Mouse (Mus musculus): ENCODE results near the gene Plekhg6. TPM values are rescaled to one million over a fixed set of nuclear protein-coding genes. Genes with fewer than 3 reads are reported as not detected.

Gene Plekhg6
- polyA plus RNA-seq, 1 experiment from 2014 or later, result 0.05 TPM

DNA sequence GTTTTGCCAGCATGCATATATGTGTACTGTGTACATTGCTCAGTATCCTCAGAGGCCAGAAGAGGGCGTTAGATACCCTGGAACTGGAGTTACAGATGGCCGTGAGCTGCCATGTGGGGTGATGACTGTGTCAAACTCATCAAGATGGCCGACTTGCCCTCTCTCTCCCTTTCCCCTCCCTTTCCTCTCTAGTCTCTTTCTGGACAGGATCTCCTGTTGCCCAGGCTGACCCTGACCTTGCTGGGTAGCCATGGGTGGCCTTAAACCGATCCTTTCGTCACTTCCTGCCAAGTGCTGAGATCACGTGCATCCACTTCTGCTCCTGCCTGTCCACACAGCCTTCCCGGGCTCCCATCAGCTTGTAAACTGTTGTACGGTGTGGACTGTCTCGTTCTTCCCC lies 20.6 kb downstream of the Plekhg6 start:
- peaks cover 29% of the 10 kb centered on the region for H3K4me1 ChIP-seq
- no peak overlapping the region for H3K4me2 ChIP-seq (replicated peaks)
- no peak overlapping the region for H3K9ac ChIP-seq (replicated peaks)
- H3K27ac ChIP-seq (replicated peaks), result no peak overlapping the region
- no peak overlapping the region for H3K4me3 ChIP-seq
- 56% methylated on average over 9 of the region's 9 CpGs for WGBS
- peaks cover 15% of the 10 kb centered on the region for H3K36me3 ChIP-seq
- peaks cover 61% of the 10 kb centered on the region for H3K27me3 ChIP-seq
- H3K9me3 ChIP-seq, result no peaks in the 10 kb centered on the region
- no peak for ATAC-seq (ENCODE audit: low FRiP score, low read depth)

DNA sequence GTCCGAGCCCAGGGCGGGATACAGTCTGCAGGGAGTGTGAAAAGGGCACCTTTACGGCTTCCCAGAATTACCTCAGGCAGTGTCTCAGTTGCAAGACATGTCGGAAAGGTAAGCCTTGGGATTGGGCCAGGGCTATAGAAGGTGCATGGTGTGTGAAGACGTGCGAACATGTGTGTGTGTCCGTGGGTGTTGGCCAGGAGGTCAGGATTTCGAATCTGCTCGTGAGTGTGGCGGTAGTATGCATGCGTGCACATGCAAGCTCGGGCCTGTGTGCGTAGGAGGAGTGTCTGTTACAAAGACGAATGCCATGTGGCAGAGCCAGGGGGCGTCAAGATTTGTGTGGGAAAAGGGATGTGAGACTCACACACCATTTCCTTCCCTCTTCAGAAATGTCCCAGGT lies 23.3 kb downstream of the Plekhg6 start:
- Histone ChIP-seq H3K9ac (replicated peaks) (no peak overlapping the region), H3K27ac (replicated peaks) (no peak overlapping the region), H3K9me3 (no peaks in the 10 kb centered on the region), H3K4me1 (peaks cover 25% of the 10 kb centered on the region), H3K4me2 (replicated peaks) (no peak overlapping the region), H3K36me3 (peaks cover 15% of the 10 kb centered on the region), H3K27me3 (peaks cover 48% of the 10 kb centered on the region), H3K4me3 (no peak overlapping the region)
- 92% methylated on average over 15 of the region's 15 CpGs for WGBS
- no peak for ATAC-seq (ENCODE audit: low FRiP score, low read depth)

DNA sequence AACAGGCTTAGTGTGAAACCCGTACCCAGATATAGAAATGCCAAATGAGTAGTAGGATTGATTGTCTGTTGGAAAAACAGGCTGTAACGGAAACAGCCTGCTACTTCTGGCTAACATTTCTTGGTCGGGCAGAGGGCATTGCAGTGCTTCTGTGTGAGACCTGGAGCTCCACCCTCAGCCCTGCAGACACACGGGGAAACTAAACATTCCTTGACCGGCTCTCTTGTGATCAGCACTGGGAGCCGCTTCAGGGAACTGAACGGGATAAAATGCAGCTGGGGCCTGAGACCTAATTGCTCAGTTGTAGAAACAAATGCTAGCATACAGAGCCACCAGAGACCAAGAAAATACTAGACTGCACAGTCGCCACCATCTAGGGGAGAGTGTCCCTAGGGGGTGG lies 24.3 kb downstream of the Plekhg6 start:
- Histone ChIP-seq H3K4me2 (replicated peaks) (no peak overlapping the region), H3K9ac (replicated peaks) (no peak overlapping the region), H3K9me3 (no peaks in the 10 kb centered on the region), H3K4me1 (peaks cover 19% of the 10 kb centered on the region), H3K4me3 (no peak overlapping the region), H3K27ac (replicated peaks) (no peak overlapping the region), H3K36me3 (peaks cover 15% of the 10 kb centered on the region), H3K27me3 (peaks cover 37% of the 10 kb centered on the region)
- no peak for ATAC-seq (ENCODE audit: low FRiP score, low read depth)
- 45% methylated on average over 8 of the region's 8 CpGs for WGBS

DNA sequence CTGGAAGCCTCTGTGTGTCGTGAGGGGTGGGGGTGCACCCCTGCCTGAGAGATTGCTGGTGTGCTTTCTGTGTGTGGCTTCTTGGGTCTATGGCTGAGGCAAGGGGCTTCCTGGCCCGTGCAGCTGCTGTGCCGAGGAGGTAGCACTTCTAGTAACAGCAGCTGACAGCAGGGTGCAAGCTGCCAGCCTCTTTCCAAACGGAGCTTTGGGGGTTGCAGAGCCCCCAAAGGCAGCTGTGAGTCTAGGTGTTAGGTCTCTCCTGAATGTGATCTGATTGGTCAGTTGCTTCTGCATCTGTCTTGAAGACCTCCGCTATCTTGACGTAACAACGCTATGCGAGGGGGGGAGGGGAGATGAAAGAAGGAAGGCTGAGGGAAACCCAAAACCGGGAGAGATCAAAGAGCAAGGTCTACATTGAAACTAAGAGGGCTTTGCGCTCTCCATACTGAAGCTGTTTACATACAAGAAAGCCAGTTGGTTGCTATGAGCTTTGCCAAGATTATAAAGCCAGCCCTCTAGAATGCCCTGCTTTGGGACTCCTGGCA lies 25.3 kb downstream of the Plekhg6 start:
- Histone ChIP-seq H3K36me3 (peaks cover 15% of the 10 kb centered on the region), H3K9me3 (no peaks in the 10 kb centered on the region), H3K4me2 (replicated peaks) (peak overlapping the region; percentile 18), H3K4me1 (peaks cover 24% of the 10 kb centered on the region), H3K27ac (replicated peaks) (no peak overlapping the region), H3K9ac (replicated peaks) (no peak overlapping the region), H3K27me3 (peaks cover 27% of the 10 kb centered on the region), H3K4me3 (0 out of 2 replicates have a peak overlapping the region, but pooled peaks have one; percentile 0)
- no peak for ATAC-seq (ENCODE audit: low FRiP score, low read depth)
- WGBS, result 5% methylated on average over 10 of the region's 10 CpGs

DNA sequence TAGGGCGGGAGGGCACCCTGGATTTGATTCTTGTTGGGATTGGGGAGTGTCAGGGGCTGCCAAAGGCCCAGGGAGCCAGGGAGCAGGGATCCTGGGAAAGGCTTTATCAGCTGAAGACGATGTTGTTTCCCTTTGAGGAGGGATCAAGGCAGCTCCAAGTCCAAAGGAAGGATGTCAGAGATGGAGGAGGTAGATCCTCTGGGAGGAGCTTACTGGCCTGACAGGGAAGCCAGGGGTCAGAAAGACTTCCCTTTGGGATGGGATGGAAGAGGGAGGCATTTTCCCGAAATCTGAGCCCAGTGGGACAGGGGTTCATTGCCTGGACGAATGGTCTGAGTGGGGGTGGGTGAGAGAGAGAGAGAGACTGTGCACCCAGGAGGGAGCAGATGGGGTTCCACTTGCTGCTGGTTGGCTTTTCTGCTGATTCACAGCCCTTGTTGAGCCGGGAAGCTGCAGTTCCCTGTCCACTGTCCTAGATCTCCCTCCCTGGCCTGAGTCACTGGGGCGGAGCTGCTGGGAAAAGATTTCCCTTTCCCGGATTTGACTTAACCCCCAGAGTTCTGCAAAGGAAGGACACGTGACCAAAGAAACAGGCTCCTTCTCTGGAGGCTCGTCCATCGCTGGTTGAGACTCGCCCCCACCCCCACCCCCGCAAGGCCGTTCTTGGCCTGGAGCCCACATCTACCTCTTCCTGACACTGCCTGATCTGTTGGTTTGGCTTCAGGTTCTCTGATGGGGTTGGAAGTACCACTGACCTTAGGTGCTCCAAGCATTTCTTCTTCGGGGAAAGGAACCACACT lies 26.0 kb downstream of the Plekhg6 start:
- 0 out of 2 replicates have a peak overlapping the region, but pooled peaks have one; percentile 0 for H3K4me3 ChIP-seq
- H3K36me3 ChIP-seq, result peaks cover 15% of the 10 kb centered on the region
- no peak overlapping the region for H3K9ac ChIP-seq (replicated peaks)
- H3K27me3 ChIP-seq, result peaks cover 21% of the 10 kb centered on the region
- peak overlapping the region; percentile 18; the same call in 1 of the 2 replicates for H3K4me2 ChIP-seq (replicated peaks)
- no peak for ATAC-seq (ENCODE audit: low FRiP score, low read depth)
- no peak overlapping the region for H3K27ac ChIP-seq (replicated peaks)
- peaks cover 30% of the 10 kb centered on the region for H3K4me1 ChIP-seq
- WGBS, result 10% methylated on average over 14 of the region's 14 CpGs
- H3K9me3 ChIP-seq, result no peaks in the 10 kb centered on the region

DNA sequence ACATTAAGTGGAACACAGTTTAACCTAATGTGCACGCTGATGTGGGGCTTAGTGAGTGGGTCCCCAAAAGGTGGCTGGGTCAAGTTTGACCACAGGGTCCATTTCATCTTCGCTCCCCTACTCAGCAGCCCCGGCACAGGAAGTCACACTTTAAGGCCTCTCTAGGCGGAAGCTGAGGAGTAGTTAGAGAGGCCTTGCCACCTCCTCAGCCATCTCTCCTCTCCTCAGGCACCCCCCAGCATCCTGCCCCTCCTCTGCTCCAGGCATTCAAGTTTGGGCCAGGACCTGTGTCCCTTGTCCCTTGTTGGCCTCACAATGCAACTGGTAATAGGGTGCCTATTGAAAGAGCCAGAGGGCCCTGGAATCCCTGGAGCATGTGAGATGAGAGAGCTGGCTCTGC lies 26.9 kb downstream of the Plekhg6 start:
- H3K4me3 ChIP-seq, result no peak overlapping the region
- peaks cover 24% of the 10 kb centered on the region for H3K27me3 ChIP-seq
- H3K9me3 ChIP-seq, result no peaks in the 10 kb centered on the region
- no peak overlapping the region for H3K27ac ChIP-seq (replicated peaks)
- WGBS, result 86% methylated on average over 4 of the region's 4 CpGs
- H3K4me1 ChIP-seq, result peaks cover 39% of the 10 kb centered on the region
- peaks cover 15% of the 10 kb centered on the region for H3K36me3 ChIP-seq
- no peak for ATAC-seq (ENCODE audit: low FRiP score, low read depth)
- no peak overlapping the region for H3K9ac ChIP-seq (replicated peaks)
- no peak overlapping the region for H3K4me2 ChIP-seq (replicated peaks)

DNA sequence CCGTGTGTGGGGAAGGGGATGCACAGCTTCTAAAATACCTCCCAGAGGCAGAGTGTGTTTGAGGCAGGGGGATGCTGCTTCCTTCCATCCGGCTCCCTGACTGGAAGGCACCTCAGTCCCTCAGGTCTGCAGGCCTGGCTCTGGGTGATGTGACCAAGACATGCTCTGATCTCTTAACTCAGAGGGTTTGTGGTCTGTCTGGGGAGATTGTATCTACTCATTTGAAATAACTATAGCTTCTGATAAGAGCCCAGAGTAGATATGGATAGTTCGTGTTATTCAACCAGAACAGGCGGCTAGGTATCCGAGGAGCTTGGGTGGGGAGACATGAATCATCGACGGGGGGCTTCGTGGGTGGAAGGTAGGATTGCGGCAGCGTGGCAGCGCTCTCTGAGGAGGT lies 27.4 kb downstream of the Plekhg6 start:
- Histone ChIP-seq H3K36me3 (peaks cover 12% of the 10 kb centered on the region), H3K27me3 (peaks cover 24% of the 10 kb centered on the region), H3K4me1 (peaks cover 39% of the 10 kb centered on the region), H3K4me3 (no peak overlapping the region), H3K4me2 (replicated peaks) (no peak overlapping the region), H3K9me3 (no peaks in the 10 kb centered on the region), H3K27ac (replicated peaks) (no peak overlapping the region), H3K9ac (replicated peaks) (no peak overlapping the region)
- WGBS, result 84% methylated on average over 11 of the region's 11 CpGs
- no peak for ATAC-seq (ENCODE audit: low FRiP score, low read depth)

DNA sequence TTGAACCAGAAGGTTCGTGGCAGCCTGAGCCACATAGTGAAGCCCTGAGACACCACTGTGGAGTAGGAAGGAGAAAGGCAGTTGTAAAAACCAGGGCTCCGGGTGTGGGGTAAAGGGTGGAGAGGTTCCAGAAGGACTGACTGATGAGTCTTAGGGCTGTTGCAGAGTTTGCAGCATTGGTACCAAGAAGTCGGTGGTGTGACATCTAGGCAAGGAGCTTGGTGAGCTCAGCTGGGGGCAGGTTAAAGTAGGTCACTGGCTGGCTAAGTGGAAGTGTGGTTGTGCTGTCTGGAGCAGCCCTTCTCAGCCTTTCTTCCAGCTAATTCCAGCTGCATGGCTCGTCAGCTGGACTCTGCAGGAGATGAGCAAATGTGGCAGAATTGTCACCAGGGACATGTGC lies 27.8 kb downstream of the Plekhg6 start:
- Histone ChIP-seq H3K9me3 (no peaks in the 10 kb centered on the region), H3K36me3 (peaks cover 7% of the 10 kb centered on the region), H3K4me2 (replicated peaks) (no peak overlapping the region), H3K4me3 (no peak overlapping the region), H3K27ac (replicated peaks) (no peak overlapping the region), H3K9ac (replicated peaks) (no peak overlapping the region), H3K27me3 (peaks cover 27% of the 10 kb centered on the region), H3K4me1 (peaks cover 39% of the 10 kb centered on the region)
- WGBS, result 73% methylated on average over 4 of the region's 4 CpGs
- ATAC-seq (ENCODE audit: low FRiP score, low read depth), result no peak

DNA sequence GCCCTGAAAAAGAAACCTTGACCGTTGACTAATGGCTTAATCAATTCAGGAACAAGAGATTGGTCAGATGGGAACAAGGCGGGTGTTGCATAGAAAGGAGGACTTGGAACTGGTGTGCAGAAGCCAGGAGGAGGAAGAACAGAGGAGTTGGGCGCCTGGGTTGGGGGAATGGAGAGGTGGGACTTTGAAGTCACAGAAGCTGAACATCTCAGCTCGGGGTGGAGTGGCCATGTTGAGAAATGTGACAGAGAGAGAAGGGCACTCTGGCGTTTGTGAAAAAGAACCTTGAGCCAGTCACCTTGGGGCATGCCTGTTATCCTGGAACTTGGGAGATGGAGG lies 28.6 kb downstream of the Plekhg6 start:
- ATAC-seq (ENCODE audit: low FRiP score, low read depth), result no peak
- Histone ChIP-seq H3K27ac (replicated peaks) (no peak overlapping the region), H3K9me3 (no peaks in the 10 kb centered on the region), H3K4me2 (replicated peaks) (no peak overlapping the region), H3K4me1 (peaks cover 39% of the 10 kb centered on the region), H3K4me3 (no peak overlapping the region), H3K9ac (replicated peaks) (no peak overlapping the region), H3K27me3 (peaks cover 27% of the 10 kb centered on the region), H3K36me3 (no peaks in the 10 kb centered on the region)
- 75% methylated on average over 5 of the region's 5 CpGs for WGBS

DNA sequence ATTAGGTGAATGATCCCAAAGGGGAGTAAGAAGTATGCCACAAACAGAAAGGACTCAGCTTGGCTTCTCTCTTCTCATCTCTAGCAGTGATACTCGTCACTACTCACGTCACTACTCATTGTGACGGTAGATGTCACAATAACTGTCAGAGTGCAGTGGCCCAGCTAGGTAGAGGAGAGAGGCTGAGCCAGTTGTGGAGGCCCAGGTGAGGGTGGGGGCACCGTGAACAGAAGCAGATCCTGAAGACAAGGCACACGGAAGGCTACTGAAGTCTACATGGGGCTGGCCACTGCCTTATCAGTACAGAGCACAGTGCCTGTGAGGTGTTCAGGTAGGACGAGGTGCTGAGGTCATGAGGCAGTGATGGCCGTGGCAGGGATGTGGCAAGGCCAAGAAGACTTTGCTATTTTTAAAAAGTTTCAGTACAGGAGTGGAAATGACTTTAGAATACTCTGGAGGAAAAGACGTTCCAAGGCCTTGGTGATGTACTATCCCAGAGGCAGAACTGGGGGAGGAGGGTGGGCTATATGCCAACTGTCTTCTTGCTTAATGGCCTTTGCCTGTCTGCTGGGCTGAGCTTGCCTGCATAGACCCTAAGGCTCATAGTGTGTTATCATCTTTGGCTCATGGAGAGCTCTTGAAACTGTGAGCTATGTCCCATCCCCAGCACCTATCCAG lies 29.1 kb downstream of the Plekhg6 start:
- no peak overlapping the region for H3K4me3 ChIP-seq
- peaks cover 27% of the 10 kb centered on the region for H3K27me3 ChIP-seq
- no peaks in the 10 kb centered on the region for H3K36me3 ChIP-seq
- H3K9ac ChIP-seq (replicated peaks), result no peak overlapping the region
- no peaks in the 10 kb centered on the region for H3K9me3 ChIP-seq
- 74% methylated on average over 8 of the region's 8 CpGs for WGBS
- no peak overlapping the region for H3K4me2 ChIP-seq (replicated peaks)
- ATAC-seq (ENCODE audit: low FRiP score, low read depth), result no peak
- H3K27ac ChIP-seq (replicated peaks), result no peak overlapping the region
- peaks cover 39% of the 10 kb centered on the region for H3K4me1 ChIP-seq

DNA sequence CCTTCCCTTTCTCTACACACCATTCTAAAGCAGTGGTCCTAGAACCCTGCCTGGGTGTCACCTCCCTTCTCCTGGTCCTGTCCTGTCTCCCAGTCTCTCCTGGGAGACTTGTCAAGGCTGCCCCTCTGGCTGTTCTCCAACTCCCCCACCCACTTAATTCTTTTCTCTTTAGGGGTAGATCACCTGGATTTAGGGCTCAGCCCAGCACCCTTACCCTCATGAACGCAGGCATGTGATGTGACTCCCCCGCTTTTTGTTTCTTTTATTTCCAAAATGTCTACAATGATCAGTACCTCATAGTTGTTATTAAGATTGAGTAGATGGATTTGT lies 29.6 kb downstream of the Plekhg6 start:
- Histone ChIP-seq H3K4me2 (replicated peaks) (peak overlapping the region; percentile 58), H3K4me3 (peak overlapping the region; percentile 45), H3K36me3 (no peaks in the 10 kb centered on the region), H3K9me3 (no peaks in the 10 kb centered on the region), H3K4me1 (peaks cover 39% of the 10 kb centered on the region), H3K27me3 (peaks cover 27% of the 10 kb centered on the region), H3K9ac (replicated peaks) (no peak overlapping the region), H3K27ac (replicated peaks) (no peak overlapping the region)
- 78% methylated on average over 2 of the region's 2 CpGs for WGBS
- no peak for ATAC-seq (ENCODE audit: low FRiP score, low read depth)

DNA sequence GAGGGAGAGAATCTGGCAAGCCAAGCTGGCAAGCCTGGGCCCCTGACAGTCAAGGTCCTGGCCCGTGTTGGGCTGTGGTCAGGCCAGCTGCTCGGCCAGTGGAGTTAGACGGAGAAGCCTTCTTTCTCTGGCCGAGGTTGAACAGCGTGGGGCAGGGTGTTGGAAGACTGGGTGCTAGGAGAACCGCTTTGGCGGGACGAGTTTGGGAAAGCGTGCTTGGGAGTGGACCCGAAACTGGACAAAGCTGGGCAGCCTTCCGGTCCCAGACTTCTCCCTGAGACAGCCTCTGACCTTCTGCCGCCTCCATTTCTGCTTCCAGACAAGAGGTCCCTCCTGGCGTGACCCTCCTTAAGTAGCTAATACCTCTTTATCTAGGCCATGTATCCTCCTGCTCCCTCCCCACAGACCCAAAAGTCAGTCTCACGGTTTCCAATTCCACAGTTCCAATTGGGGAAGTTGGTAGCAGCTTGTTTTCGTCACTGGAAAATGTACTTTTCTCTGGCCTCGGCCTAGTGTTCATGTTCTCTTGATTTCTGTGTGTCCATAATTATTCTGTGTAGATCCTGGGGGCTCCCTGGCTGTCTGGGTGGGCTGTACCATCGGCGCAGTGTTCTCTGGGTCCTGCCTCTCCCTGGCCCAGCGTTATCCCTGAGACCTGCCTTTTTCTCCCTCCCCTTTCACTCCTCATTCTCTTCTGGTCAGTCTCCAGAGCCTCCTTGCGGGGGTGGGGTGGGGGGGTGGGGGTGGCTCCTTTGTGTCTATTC lies 30.2 kb downstream of the Plekhg6 start:
- peaks cover 36% of the 10 kb centered on the region for H3K4me1 ChIP-seq

More for the DNA sequence above, 30.2 kb downstream of the Plekhg6 start:
- Histone ChIP-seq H3K9me3 (no peaks in the 10 kb centered on the region), H3K27ac (replicated peaks) (no peak overlapping the region), H3K27me3 (peaks cover 24% of the 10 kb centered on the region), H3K9ac (replicated peaks) (peak overlapping the region; percentile 46), H3K4me3 (peak overlapping the region; percentile 45), H3K36me3 (no peaks in the 10 kb centered on the region), H3K4me2 (replicated peaks) (peak overlapping the region; percentile 58)
- ATAC-seq (ENCODE audit: low FRiP score, low read depth), result no peak
- WGBS, result 4% methylated on average over 20 of the region's 20 CpGs

Measured in midbrain, embryonic 12.5 days (tissue).